Mouse (Mus musculus) liver, adult 2 months (tissue): ENCODE results near the gene Ppp1r1a.

Experiments used
- CTCF ChIP-seq: fragments of 200-500 bp; IDR thresholded peaks from 2 replicates; pipeline ENCODE4 v1.5.1; 2011; ENCODE audit warnings: low read depth, low read length, control low read depth
- POLR2A ChIP-seq: fragments of 200-500 bp; IDR thresholded peaks from 2 replicates; pipeline ENCODE4 v1.6.1; 2011; ENCODE audit warnings: low read length, control low read depth; ENCODE audit not compliant: insufficient read depth; ENCODE audit errors: extremely low read depth

DNA sequence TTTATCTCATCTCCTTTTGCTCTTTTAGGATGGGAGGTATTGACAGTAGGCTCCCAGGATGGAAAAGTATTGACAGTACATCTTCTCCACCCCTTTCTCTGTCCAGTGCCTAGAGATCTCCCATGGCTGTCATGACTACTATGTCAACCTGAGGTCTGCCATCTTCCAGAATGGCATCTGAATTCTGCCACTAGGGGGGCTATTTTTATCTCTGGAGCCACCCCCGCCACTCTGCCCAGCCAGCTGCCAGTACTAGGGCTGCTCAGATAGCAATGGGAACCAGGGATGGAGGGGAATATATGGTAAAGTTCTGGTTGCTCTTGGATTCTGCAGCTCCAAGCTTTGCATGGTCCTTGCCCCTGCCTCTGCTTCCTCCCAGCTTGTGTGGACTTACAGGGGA, 26.2 kb downstream of the Ppp1r1a start:
- TF ChIP-seq POLR2A (no peak), CTCF (no peak)
